Mouse (Mus musculus) lung, postnatal 10 days (tissue): ENCODE results near the gene Nck2.
"Not testable (repeated sequence)": the region's sequence is repeated elsewhere in the genome, so short reads cannot be mapped to it uniquely, and the experiment has no call there.

ENCODE experiments used
- DNase-seq: peaks from one replicate; pipeline ENCODE4 v3.0.0; 2021

Gene Nck2

DNA sequence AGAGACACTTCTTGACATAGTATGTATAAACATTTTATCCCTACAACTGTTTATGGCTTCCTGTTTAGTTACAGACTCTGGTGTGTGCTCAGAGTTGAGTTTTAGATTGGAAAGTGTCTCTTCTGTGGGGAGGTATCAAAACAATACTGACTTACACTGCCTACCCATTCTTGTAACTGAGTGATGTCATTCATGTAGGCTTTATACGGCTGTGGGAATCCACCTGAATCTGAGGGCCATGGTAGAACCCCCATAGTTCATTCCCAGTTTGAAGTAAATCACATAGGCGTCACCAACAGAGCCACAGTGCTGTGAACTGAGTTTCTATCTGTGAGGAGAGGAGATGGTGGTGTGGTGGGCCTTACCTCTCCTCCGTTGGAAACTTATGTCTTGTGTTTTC lies 92.6 kb downstream of the Nck2 start:
- no peak for DNase-seq

DNA sequence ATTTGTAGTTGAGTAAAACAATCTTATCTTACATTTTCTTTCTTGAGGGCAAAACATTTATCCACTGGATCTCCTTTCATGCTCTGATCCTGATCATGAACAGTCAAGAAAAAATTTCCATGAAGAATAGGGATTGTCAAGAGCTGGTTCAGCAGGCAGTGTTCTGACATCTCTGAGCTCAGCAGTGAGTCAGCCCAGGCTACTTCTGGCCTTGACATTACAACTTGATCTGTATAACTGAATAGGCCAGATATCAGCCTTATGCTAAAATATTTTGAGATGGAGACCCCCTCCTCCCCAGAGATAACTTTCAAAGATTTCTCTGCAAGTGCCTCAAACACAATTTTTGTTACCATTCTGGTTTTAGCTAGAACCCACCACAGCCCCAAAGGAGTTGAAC lies 93.1 kb downstream of the Nck2 start:
- DNase-seq: no peak

DNA sequence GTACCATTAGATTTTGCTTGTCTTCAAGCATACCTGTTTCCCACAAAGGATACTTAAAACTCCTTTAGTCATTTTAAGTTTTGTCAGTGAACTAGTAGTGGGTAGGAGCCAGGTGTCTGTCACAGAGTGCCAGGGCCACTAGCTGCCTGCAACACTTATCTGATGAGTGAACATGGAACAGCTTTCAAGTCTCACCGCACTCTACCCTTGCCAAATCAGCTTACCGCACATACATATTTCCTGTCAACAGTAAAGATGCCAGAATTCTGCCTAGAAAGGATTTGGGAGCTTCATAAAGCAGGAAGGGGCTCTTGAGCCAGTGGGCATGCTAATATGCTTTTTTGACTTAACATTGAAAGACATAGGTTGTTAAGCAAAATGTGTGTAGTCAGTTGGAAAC lies 94.3 kb downstream of the Nck2 start:
- DNase-seq: no peak

DNA sequence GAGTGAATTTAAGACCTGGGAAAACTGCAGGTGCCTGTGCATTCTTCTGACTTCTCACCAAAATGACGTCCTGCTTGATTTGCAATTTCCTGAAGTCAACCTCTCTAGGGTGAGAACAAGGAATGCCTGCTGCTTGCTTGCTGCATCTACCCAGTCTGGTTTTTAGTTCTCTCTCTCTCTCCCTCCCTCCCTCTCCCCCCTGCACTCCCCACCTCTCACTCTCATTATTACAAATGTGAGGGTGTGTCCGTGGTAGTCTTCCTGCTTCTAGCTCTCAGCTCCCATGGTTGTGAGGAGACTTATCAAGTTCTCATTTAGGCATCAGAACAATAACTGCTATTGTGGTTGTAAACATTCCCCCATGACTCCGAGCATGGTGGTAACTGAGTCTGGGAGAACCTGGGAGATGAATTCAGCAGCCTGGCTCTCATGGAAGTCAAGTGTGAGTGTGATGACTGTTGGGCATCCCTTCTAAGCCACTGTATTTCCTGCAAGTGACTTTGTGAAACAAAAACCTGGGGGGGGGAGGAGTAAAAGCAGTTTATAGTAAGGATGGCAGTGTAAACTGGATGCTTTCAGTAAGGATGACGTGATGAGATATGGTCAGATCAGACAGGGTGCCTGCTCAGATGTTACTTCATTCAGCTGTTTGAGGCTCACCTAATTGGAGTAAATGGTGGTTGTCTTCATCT lies 95.5 kb downstream of the Nck2 start:
- DNase-seq: no peak

DNA sequence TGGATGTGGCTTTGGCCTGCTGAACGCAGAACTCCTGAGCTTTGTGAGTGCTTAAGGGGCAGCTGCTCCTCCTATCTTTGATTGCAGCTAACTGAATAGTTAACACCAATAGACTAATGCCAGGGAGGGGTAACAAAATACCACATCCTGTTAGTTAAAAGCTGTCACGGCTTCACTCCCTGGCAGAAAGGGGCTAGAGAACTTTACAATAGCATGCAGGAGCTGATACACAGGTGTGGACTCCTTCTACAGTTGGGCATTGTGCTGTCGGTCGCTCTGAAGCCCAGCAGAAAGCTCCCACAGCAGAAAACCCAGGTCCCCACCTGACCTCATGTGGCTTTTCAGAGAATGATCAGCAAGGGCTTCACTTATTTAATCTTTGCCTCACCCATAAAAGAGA lies 98.0 kb downstream of the Nck2 start:
- DNase-seq: no peak

DNA sequence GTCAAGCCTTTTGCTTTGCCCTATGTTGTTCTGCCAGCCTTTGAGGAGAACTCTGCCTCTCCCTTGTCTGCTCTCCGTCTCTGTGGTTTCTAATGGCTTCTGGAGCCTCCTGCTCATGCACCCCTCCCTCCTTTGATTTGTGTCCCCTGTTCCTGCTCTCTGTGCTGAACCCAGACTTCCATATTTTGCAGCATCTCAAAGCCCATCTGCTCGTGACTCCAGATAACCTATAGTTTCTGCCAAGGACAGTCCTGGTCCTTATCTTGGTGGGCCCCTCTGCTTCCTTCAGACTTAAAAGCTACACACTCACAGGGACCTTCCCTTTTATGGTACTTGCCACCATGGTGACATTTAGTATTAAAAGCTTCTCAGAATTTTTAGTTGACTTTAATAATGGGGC lies 103.3 kb downstream of the Nck2 start:
- DNase-seq: no peak

DNA sequence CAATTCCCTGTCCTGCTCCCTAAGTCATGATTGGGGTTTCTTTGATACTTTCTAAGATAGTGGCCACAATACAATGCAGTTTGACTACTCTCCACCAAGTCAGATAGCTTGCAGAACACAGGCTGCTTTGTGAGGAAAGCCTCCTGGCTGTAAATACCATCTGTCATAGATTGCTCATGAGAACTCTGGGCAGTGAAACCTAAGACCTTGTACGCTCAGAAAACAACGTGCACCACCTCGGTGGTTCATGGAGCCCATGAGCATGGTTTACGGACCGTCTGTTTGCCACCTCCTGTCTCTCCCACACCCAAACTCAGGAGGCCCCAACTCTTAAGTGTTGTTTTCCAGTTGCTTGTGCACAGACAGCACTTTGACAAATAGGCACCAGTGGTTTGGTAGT lies 104.4 kb downstream of the Nck2 start:
- DNase-seq: no peak

DNA sequence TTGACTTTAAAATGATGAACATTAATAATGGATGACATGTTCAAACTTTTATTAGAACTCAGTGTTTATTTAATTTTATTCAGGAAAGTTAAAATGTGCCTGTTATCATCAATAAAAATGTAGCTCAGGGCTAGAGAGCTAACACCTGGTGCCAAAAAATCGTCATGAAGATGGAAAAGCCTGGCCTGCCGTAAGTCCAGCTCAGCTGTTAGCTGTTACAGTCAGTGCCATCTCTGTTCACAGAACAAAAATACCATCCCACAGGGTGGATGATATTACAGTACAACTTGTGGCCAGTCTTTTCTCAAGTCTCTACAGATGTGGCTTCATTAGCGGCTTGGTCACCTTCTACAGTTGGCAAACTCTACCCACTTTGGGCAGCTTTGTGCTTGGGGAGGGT lies 106.1 kb downstream of the Nck2 start:
- no peak for DNase-seq

DNA sequence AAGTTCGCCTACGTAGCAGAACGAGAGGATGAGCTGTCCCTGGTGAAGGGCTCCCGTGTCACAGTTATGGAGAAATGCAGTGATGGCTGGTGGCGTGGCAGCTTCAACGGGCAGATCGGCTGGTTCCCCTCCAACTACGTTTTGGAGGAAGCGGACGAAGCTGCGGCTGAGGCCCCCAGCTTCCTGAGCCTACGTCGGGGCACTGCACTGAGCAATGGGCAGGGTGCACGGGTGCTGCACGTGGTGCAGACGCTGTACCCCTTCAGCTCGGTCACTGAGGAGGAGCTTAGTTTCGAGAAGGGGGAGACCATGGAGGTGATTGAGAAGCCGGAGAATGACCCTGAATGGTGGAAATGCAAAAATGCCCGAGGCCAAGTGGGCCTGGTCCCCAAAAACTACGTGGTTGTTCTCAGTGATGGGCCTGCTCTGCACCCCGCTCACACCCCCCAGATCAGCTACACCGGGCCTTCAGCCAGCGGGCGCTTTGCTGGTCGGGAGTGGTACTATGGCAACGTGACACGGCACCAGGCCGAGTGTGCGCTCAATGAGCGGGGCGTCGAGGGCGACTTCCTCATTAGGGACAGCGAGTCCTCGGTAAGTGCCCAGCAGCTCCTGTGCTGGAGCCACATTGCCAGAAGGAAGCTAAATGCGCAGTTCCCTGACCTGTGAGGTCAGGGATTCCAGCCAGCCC lies 109.8 kb downstream of the Nck2 start:
- DNase-seq: not testable (repeated sequence)

DNA sequence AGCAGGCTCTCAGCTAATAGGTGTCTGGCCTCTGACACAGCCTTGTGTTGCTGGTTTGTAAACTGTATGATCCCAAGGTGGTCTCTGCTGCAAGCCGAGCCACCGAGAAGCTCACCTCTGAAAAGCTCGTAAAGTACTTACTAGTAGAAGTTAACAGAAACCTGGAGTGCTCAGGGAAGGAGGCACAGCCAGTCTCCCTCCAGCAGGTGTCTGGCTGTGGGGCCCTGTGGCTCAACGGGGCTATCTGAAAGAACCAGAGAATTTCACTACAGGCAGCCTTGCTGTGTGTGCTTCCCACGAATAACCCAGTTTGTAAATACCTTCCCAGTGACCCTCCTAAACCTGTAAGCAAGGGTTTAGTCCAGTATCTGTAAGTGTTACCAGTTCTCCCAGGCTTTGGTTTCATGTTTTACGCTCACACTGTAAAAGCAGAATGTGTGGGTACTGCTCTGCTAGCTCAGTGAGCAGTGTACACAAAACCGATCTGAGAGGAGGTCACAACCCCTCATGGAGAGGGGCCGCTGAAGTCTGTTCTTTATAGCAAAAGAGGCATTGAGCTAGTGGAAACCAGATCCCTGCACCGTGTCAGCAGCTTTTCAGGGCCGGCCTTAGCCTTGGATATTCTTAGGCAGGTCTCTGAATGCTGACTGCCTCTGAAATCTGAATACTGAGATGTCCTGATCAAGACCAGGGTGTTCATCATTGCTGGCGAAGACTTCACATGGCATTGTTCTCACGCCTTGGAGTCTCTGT lies 111.0 kb downstream of the Nck2 start:
- DNase-seq: no peak

DNA sequence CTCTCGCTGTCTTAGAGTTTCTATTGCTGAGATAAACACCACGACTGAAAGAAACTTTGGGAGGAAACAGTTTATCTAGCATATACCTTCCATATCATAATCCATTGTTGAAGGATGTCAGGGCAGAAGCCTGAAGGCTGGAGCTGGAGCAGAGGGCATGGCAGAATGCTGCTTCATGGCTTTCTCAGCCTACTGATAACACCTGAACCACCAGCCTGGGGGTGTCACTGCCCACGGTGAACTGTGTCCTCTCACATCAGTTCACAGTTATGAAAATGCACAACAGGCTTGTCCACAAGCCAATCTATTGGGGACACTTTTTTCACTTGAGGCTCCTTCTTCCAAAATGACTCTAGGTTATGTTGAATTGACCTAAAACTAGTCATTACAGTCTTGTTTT lies 114.0 kb downstream of the Nck2 start:
- no peak for DNase-seq

DNA sequence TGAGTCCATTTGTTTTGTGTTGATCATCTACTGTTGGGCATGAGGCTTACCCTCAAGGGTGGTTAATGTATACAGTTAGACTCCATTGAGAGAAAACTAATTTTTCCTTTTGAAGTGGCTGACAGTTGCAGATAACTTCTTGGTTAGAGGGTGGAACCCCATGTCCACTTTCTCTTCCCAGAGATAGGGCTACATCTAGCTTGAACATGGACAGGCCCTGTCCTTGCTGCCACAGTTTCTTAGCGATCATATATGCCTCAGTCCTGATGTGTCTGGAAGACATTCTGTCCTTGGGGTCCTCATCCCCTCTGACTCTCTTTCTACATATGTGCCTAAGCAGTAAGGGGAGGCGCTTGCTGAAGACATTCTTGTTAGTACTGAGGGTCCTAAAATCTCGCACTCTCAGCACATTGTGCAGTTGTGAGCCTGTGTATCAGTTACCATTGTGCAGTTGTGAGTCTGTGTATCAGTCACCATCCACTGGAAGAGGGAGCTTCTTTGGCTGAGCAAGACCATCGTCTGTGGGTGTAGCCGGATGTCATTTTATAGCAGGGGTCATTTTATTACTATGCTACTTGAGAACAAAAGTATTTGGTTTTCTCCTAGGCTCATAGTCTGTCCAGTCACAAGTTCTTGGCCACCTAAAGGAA lies 114.8 kb downstream of the Nck2 start:
- DNase-seq: no peak

DNA sequence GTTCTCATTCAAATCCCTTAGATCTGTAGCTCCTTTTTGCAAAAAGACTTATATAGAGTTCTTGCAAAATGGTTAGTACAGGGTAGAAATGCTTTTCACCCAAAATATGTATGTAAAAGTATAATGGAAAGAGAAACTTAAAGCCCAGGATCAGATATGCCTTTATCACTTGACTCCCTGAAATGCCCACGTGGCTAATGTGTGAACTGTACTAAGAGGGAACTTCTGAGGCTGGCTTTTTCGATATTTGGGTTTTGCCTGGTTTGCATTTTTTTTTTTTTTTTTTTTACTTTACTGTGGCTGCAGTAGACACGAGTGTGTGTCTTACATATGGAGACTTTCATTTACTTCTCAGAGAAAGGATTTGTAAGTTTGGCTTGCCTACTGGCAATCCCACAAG lies 116.7 kb downstream of the Nck2 start:
- DNase-seq: no peak

DNA sequence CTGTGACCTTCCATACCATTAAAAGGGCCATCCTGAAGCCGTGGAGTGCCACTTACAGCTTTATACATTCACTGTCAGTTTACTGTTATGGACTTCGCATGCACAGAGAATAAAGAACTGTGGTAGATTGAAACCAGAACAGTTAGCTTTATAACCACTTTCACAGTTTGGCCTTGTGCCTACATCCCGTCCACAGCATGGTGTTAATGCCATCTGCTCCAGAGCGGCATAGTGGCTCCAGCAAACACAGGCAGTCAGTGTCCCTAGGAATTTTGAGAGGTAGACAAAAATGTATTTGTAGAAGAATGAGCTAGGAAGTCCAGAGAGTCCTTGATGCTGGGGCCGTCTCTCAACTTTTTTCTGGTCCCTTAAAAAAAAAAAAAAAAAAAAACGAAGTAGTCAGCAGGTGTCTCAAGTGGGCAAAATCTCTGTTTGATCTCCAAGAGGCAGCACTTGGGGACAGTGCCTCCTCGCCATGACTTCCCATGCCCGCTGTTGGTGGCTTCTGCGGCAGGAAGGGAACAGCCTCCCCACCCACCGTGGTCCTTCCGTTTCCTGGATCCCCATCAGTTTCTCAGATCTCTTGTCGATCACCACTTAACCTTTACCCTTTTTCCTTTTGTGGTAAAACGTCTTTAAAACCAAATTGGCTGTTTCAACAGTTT lies 117.8 kb downstream of the Nck2 start:
- no peak for DNase-seq

DNA sequence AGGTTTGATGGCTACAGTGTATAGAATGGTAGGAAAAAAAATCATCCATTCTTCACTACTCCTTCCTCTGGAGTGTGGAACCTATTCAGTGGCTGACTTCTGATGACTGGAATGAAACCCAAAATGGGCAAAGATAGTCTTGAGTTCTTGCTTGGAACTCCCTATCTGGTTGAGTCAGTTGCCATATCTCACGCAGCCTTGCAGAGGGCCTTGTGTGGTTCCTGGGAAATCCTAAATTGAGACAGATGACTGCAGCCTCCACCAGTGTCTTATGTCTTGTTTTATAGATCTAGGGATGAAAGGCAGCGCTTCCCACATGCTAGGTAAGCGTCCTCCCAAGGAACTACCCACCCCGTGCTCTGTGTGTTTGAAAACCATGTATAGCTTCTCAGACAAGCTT lies 120.9 kb downstream of the Nck2 start:
- no peak for DNase-seq

DNA sequence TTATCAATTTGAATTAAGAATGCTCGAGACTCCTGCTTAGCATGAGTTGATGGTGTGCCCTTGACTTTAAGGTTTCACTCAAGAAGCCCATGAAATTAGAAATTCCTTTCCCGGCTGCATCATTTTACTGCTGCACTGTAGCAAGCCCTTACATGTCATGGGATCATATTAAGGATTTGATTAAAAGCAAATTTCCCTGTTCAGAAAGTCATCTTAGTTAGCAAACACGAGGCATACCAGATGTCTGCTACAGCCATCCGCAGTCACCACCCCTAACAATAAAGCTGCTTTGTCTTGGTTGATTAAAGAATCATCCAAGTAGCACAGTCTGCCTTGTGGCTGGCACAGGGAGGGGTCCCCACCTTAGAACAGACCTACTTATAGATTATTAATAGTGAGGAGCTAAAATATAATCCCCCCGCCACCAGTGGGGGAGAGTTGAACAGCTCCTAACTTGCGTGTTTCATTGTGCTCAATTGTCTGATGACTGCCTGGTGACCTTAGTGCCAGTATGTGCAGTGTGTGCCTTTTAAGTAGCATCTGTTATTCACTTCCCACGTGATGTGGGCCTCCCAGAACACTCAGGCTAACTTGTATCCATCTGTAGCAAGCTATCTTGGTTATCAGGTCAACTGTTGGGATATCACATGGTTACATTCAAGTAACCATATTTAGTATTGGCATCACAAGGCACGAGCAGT lies 122.4 kb downstream of the Nck2 start:
- DNase-seq: no peak

DNA sequence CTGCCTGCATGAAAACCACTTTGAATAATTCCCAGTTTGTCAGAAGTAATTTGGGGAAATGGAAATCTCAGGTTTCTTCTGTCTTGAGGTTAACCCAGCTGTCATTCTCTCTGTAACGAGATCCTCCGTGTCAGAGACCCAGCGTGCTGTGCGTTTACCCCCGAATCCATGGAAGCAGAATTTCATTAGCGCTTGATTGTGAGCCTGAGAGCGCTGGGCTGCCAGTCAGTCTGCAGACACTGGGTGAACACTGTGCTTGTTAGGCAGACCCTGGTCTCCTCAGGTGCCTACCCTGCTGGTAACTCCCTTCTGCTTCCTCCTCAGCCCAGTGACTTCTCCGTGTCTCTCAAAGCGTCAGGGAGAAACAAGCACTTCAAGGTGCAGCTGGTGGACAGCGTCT lies 124.4 kb downstream of the Nck2 start:
- DNase-seq: no peak

DNA sequence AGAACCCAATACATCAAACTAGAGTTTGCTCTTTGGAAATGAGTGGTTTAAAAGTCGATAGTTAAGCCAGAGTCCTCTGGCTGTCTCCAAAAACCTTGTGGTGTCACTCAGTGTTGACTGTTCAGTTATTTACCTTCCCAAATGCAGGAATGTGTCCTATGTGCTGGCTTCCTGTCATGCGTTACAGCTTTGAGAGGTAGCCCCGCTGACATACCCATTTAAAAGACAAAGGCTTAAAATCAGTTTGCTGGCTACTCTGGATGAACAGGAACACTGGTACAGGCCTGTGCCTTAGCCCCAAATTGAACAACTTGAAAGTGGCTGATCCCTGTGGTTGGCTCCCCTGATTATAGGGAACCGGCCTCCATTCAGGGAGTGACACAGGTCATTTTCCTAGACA lies 126.7 kb downstream of the Nck2 start:
- no peak for DNase-seq

DNA sequence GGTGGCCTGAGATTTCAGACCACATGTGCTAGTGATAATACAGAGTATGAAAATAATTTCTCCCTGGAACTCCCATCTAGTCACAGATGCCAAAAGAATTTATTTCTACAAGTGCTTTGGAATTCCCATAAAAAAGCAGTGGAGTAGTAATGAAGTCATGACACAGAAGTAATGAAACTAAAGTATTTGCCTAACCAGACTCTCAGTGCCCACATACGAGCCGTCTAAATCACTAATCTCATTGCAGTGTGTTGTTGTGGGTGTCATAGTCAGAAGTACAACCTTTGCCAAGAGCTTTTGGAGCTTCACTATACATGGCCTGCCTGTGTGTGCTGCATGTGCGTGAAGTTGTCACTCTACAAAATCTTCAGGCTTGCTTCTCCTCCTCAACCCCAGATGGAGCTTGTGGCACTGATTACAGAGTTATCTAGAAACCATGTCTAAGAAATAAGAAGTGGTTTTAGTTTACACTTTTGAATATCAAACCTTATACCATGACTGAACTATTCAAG lies 130.5 kb downstream of the Nck2 start:
- DNase-seq: no peak

DNA sequence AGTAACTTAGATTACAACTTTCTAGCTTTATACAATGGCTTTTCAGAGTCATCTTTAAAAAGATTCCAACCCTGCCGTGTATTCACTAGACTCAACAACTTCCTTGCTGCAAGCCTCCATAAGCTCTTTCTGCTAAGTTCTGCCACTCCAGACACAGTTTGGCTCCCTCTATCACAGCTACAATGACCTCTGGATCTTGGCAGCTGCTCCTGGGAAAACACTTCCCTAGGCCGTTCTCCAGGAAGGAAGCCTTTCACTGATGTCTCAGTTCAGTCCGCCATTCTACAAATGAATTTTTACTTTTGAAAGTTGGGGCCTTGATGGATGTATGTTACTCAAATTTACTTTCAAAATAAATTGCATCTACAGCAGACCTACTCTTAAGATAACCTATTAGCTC lies 133.0 kb downstream of the Nck2 start:
- DNase-seq: peak; percentile 53

DNA sequence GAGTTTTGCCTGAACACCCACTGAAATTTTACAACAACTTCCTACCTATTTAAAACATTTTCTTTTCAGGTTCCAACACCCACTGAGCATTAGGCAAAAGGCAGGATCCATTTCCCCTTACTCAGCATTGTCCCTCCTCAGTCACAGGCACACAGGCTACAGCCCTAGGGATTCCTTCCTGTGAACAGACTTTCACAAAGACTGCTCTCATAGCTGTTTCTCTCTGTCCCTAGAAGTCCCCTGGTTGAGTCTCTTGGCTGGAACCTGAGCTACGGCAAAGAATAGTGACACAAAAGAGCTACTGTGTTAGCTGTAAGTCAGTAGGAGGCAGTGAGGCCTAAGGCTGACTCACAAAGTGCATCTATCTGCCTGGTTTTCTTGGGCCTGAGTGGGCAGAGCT lies 139.2 kb downstream of the Nck2 start:
- DNase-seq: no peak

DNA sequence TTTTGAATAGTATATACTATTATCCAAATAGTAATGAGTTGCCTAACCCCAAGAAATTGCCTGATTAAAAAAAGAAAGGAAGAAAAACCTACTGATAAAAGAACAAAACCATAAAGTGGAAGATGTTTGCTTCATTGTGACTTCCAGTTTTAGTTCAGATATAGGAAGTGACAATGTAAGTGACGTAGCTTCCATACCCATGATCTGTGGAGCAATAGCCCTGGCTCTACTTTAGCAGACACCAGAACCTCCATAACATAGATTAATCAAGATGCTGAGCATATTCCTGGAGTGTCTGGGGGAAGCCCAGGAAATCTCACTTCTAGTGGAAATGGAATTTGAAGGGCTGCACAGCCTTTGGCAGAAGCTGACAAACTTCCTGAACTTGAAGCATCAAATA lies 144.6 kb downstream of the Nck2 start:
- no peak for DNase-seq
